ENCODE assay signal across 8 mouse cellular contexts in genomic region chr16:8409197-8409596, GRCm38 (mm10). TPM values are rescaled to one million over a fixed set of nuclear protein-coding genes. Genes with fewer than 3 reads are reported as not detected.
DNase-seq lines count a peak whose midpoint lies in the region; ATAC-seq and TF ChIP-seq lines count a peak whose summit lies in the region.
"Had no signal": no experiment of that assay in that cellular context is flagged by ENCODE, and none has a peak within 500 bp of the region (broad histone marks: within the 10 kb centered on the region; RNA-seq: fewer than 3 reads in every experiment).

No protein-coding gene starts in this region.

- H3K4me2 ChIP-seq in liver, postnatal 0 days (ENCODE audit: low read depth, low read length) = no peak overlapping the region
- H3K4me2 ChIP-seq: limb, embryonic 15.5 days had no signal

- H3K27me3 ChIP-seq in thymus, adult 2 months (ENCODE audit: control insufficient read depth, insufficient read depth, low read length) = no peaks in the 10 kb centered on the region
- no peaks in the 10 kb centered on the region; the same call in 1 of the 2 replicates for H3K27me3 ChIP-seq in liver, postnatal 0 days (ENCODE audit: insufficient read depth, low read length)

- no peaks in the 10 kb centered on the region for H3K4me1 ChIP-seq in thymus, adult 2 months (replicated peaks; ENCODE audit: control insufficient read depth, insufficient read depth, low read length)
- H3K4me1 ChIP-seq in liver, postnatal 0 days (ENCODE audit: insufficient read depth) = no peaks in the 10 kb centered on the region

- TF ChIP-seq POLR2A in thymus, adult 2 months (IDR thresholded peaks at IDR 0.05; ENCODE audit: control insufficient read depth, extremely low read depth, insufficient read depth, low read length, poor library complexity) = no peak

- no peak overlapping the region for H3K4me3 ChIP-seq in thymus, adult 2 months (ENCODE audit: control insufficient read depth, insufficient read depth, low read length)
- H3K4me3 ChIP-seq in liver, postnatal 0 days (ENCODE audit: low read depth, low read length) = no peak overlapping the region
- H3K4me3 ChIP-seq: limb, embryonic 15.5 days had no signal

- H3K9ac ChIP-seq in liver, postnatal 0 days (replicated peaks) = no peak overlapping the region
- H3K9ac ChIP-seq: limb, embryonic 15.5 days had no signal

- H3K36me3 ChIP-seq in thymus, adult 2 months (ENCODE audit: control insufficient read depth, insufficient read depth, low read length) = no peaks in the 10 kb centered on the region
- no peaks in the 10 kb centered on the region for H3K36me3 ChIP-seq in liver, postnatal 0 days (replicated peaks; ENCODE audit: insufficient read depth, low read length)
- H3K36me3 ChIP-seq: limb, embryonic 15.5 days had no signal

- 0 out of 2 replicates have a peak, but pooled peaks have one; percentile 26 for TF ChIP-seq CTCF in thymus, adult 2 months (IDR thresholded peaks at IDR 0.05; ENCODE audit: borderline replicate concordance, control insufficient read depth, extremely low read depth, insufficient read depth, low read length, poor library complexity)
- TF ChIP-seq CTCF in liver, postnatal 0 days (IDR thresholded peaks at IDR 0.05; ENCODE audit: low read depth) = peak; percentile 48

- no peak overlapping the region for H3K27ac ChIP-seq in thymus, adult 2 months (ENCODE audit: control insufficient read depth, insufficient read depth, low read length)
- no peak overlapping the region for H3K27ac ChIP-seq in liver, postnatal 0 days (ENCODE audit: low read depth)
- H3K27ac ChIP-seq: limb, embryonic 15.5 days had no signal

- H3K9me3 ChIP-seq in liver, postnatal 0 days (ENCODE audit: low read length) = no peaks in the 10 kb centered on the region
- H3K9me3 ChIP-seq: limb, embryonic 15.5 days had no signal

- no peak for ATAC-seq in liver, postnatal 0 days
- no peak for ATAC-seq in monocyte, adult 5-6 weeks (replicated peaks; ENCODE audit: insufficient number of reproducible peaks, low FRiP score, low TSS enrichment, poor library complexity, severe bottlenecking)

- DNase-seq in thymus, adult 2 months = no peak
- no peak for DNase-seq in thymus, adult 18-20 months
- peak; percentile 11 for DNase-seq in c-Kit-positive CD71-positive TER-119-negative erythroid progenitor cells, embryonic 14.5 days (ENCODE audit: low read depth)
- DNase-seq in liver, postnatal 0 days = no peak
- no peak for DNase-seq in frontal cortex, postnatal 25 days (ENCODE audit: low spot score in 2 of 2)
- no peak for DNase-seq in cerebellum, postnatal 25 days

- no peak for TF ChIP-seq EP300 in liver, postnatal 0 days (IDR thresholded peaks at IDR 0.05; ENCODE audit: low read depth)

- 47% methylated on average over 10 of the region's 10 CpGs for WGBS in thymus, adult 2 months
- 28% methylated on average over 10 of the region's 10 CpGs for WGBS in liver, postnatal 0 days (ENCODE audit: insufficient replicate concordance)

RNA-seq across cellular contexts. Expression of gene Tmem114, which starts 15.7 kb away (rescaled TPM):
- 0.09 TPM in 1 of 2 replicates, not detected in the other for polyA plus RNA-seq in thymus, adult 2 months (2012; rRNA removed)
- not detected in 2 replicates for polyA plus RNA-seq in liver, postnatal 0 days (2015; fragmentation: Nextera tagmentation; extraction: Ambion mirVana)
- not detected in 3 replicates for total RNA-seq in monocyte, adult 5-6 weeks (2017)
- polyA plus RNA-seq: limb, embryonic 15.5 days had no signal
